Mouse (Mus musculus) forebrain, embryonic 11.5 days (tissue): Measurements from ENCODE around the gene Alkbh3. TPM values are rescaled to one million over a fixed set of nuclear protein-coding genes. Genes with fewer than 3 reads are reported as not detected.

Source experiments
- ATAC-seq: fragments of 200-750 bp; cut with Nextera tagmentation; replicated peaks from 2 replicates; pipeline ENCODE4 v1.8.0; 2017; ENCODE audit warnings: moderate TSS enrichment; ENCODE audit not compliant: low FRiP score
- DNase-seq: peaks from one replicate; pipeline ENCODE4 v3.0.0-alpha.2; 2017; ENCODE audit warnings: low spot score
- H3K27ac ChIP-seq: fragments of 300-500 bp; sonication (generic); 2 replicates; pipeline ENCODE4 v1.5.1; 2014; ENCODE audit warnings: low read depth, low read length
- H3K27me3 ChIP-seq: fragments of 300-500 bp; sonication (generic); 2 replicates; pipeline ENCODE4 v1.6.1; 2014; ENCODE audit warnings: mild to moderate bottlenecking, low read length, mixed read lengths; ENCODE audit not compliant: control insufficient read depth, insufficient read depth
- H3K36me3 ChIP-seq: fragments of 300-500 bp; sonication (generic); 2 replicates; pipeline ENCODE4 v1.6.1; 2014; ENCODE audit warnings: mild to moderate bottlenecking, low read length, moderate library complexity, mixed read lengths; ENCODE audit not compliant: control insufficient read depth, insufficient read depth
- H3K4me1 ChIP-seq: fragments of 300-500 bp; sonication (generic); replicated peaks from 2 replicates; pipeline ENCODE4 v1.6.1; 2014; ENCODE audit warnings: low read length, mixed read lengths; ENCODE audit not compliant: control insufficient read depth, insufficient read depth
- H3K4me2 ChIP-seq: fragments of 300-500 bp; sonication (generic); 2 replicates; pipeline ENCODE4 v1.6.1; 2014; ENCODE audit warnings: low read depth, mild to moderate bottlenecking, low read length, moderate library complexity, mixed read lengths; ENCODE audit not compliant: severe bottlenecking
- H3K4me3 ChIP-seq: fragments of 300-500 bp; sonication (generic); 2 replicates; pipeline ENCODE4 v1.5.1; 2014; ENCODE audit warnings: low read depth, low read length
- H3K9ac ChIP-seq: fragments of 300-500 bp; sonication (generic); 2 replicates; pipeline ENCODE4 v1.6.1; 2014; ENCODE audit warnings: low read length
- H3K9me3 ChIP-seq: fragments of 300-500 bp; sonication (generic); 2 replicates; pipeline ENCODE4 v1.6.1; 2016; ENCODE audit warnings: low read length, mixed read lengths; ENCODE audit not compliant: control insufficient read depth
- WGBS: fragments of 180-500 bp; shearing (Covaris S2); extraction: QIAGEN DNeasy Blood & Tissue Kit; methylation state at CpG from one replicate; pipeline ENCODE4 v1.1.7; 2014; 5-methylcytosine and 5-hydroxymethylcytosine counted together
- polyA plus RNA-seq: library from polyadenylated mRNA; unstranded; fragments of >200 nt; fragmentation: Nextera tagmentation; extraction: Ambion mirVana; gene quantifications from 2 replicates; pipeline ENCODE4 v1.2.1, GENCODE M21; 2014

Alkbh3 gene
- 51.4 and 51.9 TPM in 2 replicates for polyA plus RNA-seq

GRCm38 (mm10) chr2:94010335-94011291 lies at the start of gene Alkbh3:
Gene Alkbh3, minus strand, starts transcription at chr2:94010807.
- ATAC-seq (peak; percentile 98), DNase-seq (peak; percentile 95)
- no peaks in the 10 kb centered on the region for H3K36me3 ChIP-seq
- H3K4me2 ChIP-seq: peak within 1 kb of the TSS; percentile 80
- H3K9ac ChIP-seq: peak within 1 kb of the TSS; percentile 90
- 5% methylated on average over 47 of the region's 47 CpGs for WGBS
- H3K4me1 ChIP-seq: peaks cover 3% of the 10 kb centered on the region; the same call in 1 of the 2 replicates
- H3K27me3 ChIP-seq: no peaks in the 10 kb centered on the region
- H3K4me3 ChIP-seq: peak within 1 kb of the TSS; percentile 83
- H3K9me3 ChIP-seq: no peaks in the 10 kb centered on the region
- no peak within 1 kb of the TSS for H3K27ac ChIP-seq

DNA sequence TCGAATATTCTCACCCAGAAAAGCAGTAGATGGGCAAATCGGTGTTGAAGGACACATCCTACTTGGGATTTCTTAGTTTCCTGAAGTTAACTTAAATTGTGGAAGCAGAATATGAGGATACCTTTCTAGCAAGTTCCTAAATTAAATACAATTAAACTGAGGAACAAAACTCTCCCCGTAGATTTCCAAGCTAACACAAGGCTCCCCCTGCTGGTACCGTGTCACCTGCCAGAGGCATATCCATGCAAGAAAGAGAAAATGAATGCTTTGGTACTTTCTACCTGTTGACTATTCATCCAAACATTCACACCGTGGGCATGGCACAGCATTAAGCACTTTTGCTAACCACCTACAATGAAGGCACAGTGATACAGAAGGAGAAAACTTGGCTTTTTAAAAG lies 48.9 kb upstream of the Alkbh3 start:
- Histone ChIP-seq H3K9ac (no peak overlapping the region), H3K9me3 (no peaks in the 10 kb centered on the region), H3K27ac (no peak overlapping the region), H3K4me1 (no peaks in the 10 kb centered on the region), H3K27me3 (no peaks in the 10 kb centered on the region), H3K4me3 (no peak overlapping the region), H3K4me2 (no peak overlapping the region), H3K36me3 (no peaks in the 10 kb centered on the region)
- WGBS: 83% methylated on average over 5 of the region's 5 CpGs
- no peak for DNase-seq
- ATAC-seq: no peak

- no peak for ATAC-seq
Measured at GRCm38 (mm10) chr2:94054813-94055212, 44.2 kb upstream of the Alkbh3 start.

DNA sequence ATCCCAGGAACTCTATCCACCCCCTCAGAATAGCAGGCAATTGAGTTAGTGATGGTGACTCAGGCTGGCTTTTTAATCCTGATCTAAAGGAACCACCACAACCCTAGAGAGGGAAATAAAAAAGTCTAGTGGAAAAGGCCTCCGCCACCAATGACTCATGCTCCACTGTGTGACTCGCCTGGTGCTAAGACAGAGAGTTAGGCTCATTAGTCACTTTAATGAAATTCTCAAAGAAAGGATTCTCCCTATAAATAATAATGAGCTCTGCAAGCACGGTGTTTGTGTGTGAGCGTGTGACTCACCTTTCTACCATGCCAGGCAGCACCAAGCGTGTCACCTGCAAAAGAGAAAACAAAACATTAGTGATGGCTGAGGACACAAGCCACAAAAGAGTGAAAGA lies 41.3 kb upstream of the Alkbh3 start:
- Histone ChIP-seq H3K4me3 (no peak overlapping the region), H3K27me3 (no peaks in the 10 kb centered on the region), H3K4me1 (no peaks in the 10 kb centered on the region), H3K36me3 (no peaks in the 10 kb centered on the region), H3K9ac (no peak overlapping the region), H3K4me2 (no peak overlapping the region), H3K9me3 (no peaks in the 10 kb centered on the region), H3K27ac (no peak overlapping the region)
- DNase-seq (no peak), ATAC-seq (no peak)
- 81% methylated on average over 5 of the region's 5 CpGs for WGBS

More at GRCm38 (mm10) chr2:94054813-94055212, 44.2 kb upstream of the Alkbh3 start:
- Histone ChIP-seq H3K27me3 (no peaks in the 10 kb centered on the region), H3K27ac (no peak overlapping the region), H3K9me3 (no peaks in the 10 kb centered on the region), H3K9ac (no peak overlapping the region), H3K4me3 (no peak overlapping the region), H3K4me1 (no peaks in the 10 kb centered on the region), H3K36me3 (no peaks in the 10 kb centered on the region), H3K4me2 (no peak overlapping the region)
- no peak for DNase-seq

- DNase-seq (no peak), ATAC-seq (no peak)
- WGBS: 96% methylated on average over 3 of the region's 3 CpGs
- Histone ChIP-seq H3K4me1 (no peaks in the 10 kb centered on the region), H3K9me3 (no peaks in the 10 kb centered on the region), H3K27ac (no peak overlapping the region), H3K36me3 (no peaks in the 10 kb centered on the region), H3K4me2 (no peak overlapping the region), H3K9ac (no peak overlapping the region), H3K27me3 (no peaks in the 10 kb centered on the region), H3K4me3 (no peak overlapping the region)
Measured at GRCm38 (mm10) chr2:94050901-94051300, 40.3 kb upstream of the Alkbh3 start.

DNA sequence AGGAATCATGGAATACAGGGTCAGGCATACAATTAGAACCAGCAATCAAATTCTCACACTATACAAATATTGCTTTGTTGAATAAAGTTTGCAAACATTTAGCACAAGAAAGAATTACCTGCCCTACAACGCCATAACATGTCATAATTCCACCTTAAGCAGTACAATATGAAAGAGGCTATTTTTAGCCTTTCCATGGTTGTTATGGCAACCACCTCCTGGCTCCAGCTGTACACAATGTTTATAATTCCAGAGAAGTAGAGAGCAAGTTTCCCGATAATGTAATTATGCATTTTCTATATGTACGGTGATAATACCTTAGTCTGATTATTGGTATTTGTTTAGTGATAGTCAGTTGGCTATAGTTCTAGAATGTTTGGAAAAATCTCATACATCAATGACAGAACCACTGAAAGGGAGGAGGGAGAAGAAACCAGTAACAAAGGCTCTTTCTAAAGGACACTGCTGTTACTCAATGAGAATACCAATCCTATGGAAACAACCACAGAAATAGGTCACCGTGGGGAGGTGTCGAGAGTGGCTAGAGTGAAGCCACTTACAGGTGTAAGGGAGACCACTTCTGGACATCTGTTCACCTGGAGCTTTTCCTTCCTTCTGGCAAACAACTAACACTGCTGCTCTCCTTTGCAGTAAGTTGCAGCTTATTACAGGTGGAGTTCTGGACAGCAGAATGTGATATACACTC lies 39.0 kb upstream of the Alkbh3 start:
- Histone ChIP-seq H3K36me3 (no peaks in the 10 kb centered on the region), H3K27me3 (no peaks in the 10 kb centered on the region), H3K9ac (no peak overlapping the region), H3K4me2 (no peak overlapping the region), H3K4me1 (no peaks in the 10 kb centered on the region), H3K27ac (no peak overlapping the region), H3K9me3 (no peaks in the 10 kb centered on the region), H3K4me3 (no peak overlapping the region)
- no peak for DNase-seq
- 89% methylated on average over 5 of the region's 5 CpGs for WGBS
- ATAC-seq: no peak

- Histone ChIP-seq H3K27me3 (no peaks in the 10 kb centered on the region), H3K9ac (no peak overlapping the region), H3K4me3 (no peak overlapping the region), H3K4me1 (no peaks in the 10 kb centered on the region), H3K36me3 (no peaks in the 10 kb centered on the region), H3K9me3 (no peaks in the 10 kb centered on the region), H3K4me2 (no peak overlapping the region), H3K27ac (no peak overlapping the region)
- DNase-seq (no peak), ATAC-seq (no peak)
- WGBS: 67% methylated on average over 5 of the region's 5 CpGs
Measured at GRCm38 (mm10) chr2:94048733-94049470, 38.3 kb upstream of the Alkbh3 start.

- H3K27me3 ChIP-seq: no peaks in the 10 kb centered on the region
- no peaks in the 10 kb centered on the region for H3K36me3 ChIP-seq
- H3K27ac ChIP-seq: no peak overlapping the region
- H3K4me2 ChIP-seq: no peak overlapping the region
- DNase-seq (no peak), ATAC-seq (no peak)
- WGBS: 45% methylated on average over 1 of the region's 1 CpGs
- no peaks in the 10 kb centered on the region for H3K4me1 ChIP-seq
- H3K9ac ChIP-seq: no peak overlapping the region
- no peaks in the 10 kb centered on the region for H3K9me3 ChIP-seq
- H3K4me3 ChIP-seq: no peak overlapping the region
Measured at GRCm38 (mm10) chr2:94048271-94048670, 37.7 kb upstream of the Alkbh3 start.
